Mouse (Mus musculus) MEL (cell line): Measurements from ENCODE around the gene Alg12. TPM values are rescaled to one million over a fixed set of nuclear protein-coding genes. Genes with fewer than 3 reads are reported as not detected.

Experiments
- DNase-seq: peaks from one replicate; pipeline ENCODE4 v3.0.0; 2011; ENCODE audit warnings: low read depth, low spot score
- H3K27ac ChIP-seq: 2 replicates; pipeline ENCODE4 v1.5.1; 2012; ENCODE audit warnings: low read depth, mild to moderate bottlenecking, control low read depth, low read length, moderate library complexity; ENCODE audit not compliant: control insufficient read depth
- H3K27me3 ChIP-seq, 2 experiments: fragments of 150-350 bp in 1 of 2; sonication (generic) in 1 of 2; 2 replicates each; pipeline ENCODE4 v1.6.1; 2012; ENCODE audit warnings: low read length in 2 of 2, mild to moderate bottlenecking in 2 of 2, improper control_type of control experiment in 1 of 2, moderate library complexity in 1 of 2; ENCODE audit not compliant: insufficient read depth in 2 of 2, control insufficient read depth in 1 of 2
- H3K36me3 ChIP-seq, 2 experiments: 2 replicates each; pipeline ENCODE4 v1.6.1; 2012 to 2014; ENCODE audit warnings: low read length in 2 of 2, improper control_type of control experiment in 1 of 2, inconsistent platforms in 1 of 2, mild to moderate bottlenecking in 1 of 2; ENCODE audit not compliant: insufficient read depth in 2 of 2, control insufficient read depth in 1 of 2
- H3K4me1 ChIP-seq, 2 experiments: fragments of 150-350 bp in 1 of 2; sonication (generic) in 1 of 2; 2 replicates each; pipeline ENCODE4 v1.6.1; 2012; ENCODE audit warnings: low read length in 2 of 2, improper control_type of control experiment in 1 of 2, mild to moderate bottlenecking in 1 of 2; ENCODE audit not compliant: insufficient read depth in 2 of 2, control insufficient read depth in 1 of 2
- H3K4me3 ChIP-seq, 2 experiments: fragments of 150-350 bp in 1 of 2; sonication (generic) in 1 of 2; 2 replicates each; pipeline ENCODE4 v1.5.1; 2012; ENCODE audit warnings: low read depth in 2 of 2, low read length in 2 of 2, mild to moderate bottlenecking in 2 of 2, moderate library complexity in 2 of 2, control low read depth in 1 of 2, improper control_type of control experiment in 1 of 2; ENCODE audit not compliant: control insufficient read depth in 1 of 2, insufficient read depth in 1 of 2
- H3K79me2 ChIP-seq: 2 replicates; pipeline ENCODE4 v1.6.1; 2012; ENCODE audit warnings: mild to moderate bottlenecking, low read length, moderate library complexity; ENCODE audit not compliant: control insufficient read depth, poor library complexity, insufficient read depth
- H3K9ac ChIP-seq: 2 replicates; pipeline ENCODE4 v1.6.1; 2012; ENCODE audit warnings: low read depth, mild to moderate bottlenecking, control low read depth, low read length, moderate library complexity; ENCODE audit not compliant: control insufficient read depth, poor library complexity, severe bottlenecking
- H3K9me3 ChIP-seq: fragments of 150-350 bp; sonication (generic); replicated peaks from 2 replicates; pipeline ENCODE4 v1.6.1; 2012; ENCODE audit warnings: mild to moderate bottlenecking, low read length, improper control_type of control experiment, moderate library complexity; ENCODE audit not compliant: insufficient read depth
- BHLHE40 ChIP-seq: IDR thresholded peaks from 2 replicates; pipeline ENCODE4 v1.6.1; 2012; ENCODE audit warnings: low read depth, mild to moderate bottlenecking, inconsistent platforms, low read length, improper control_type of control experiment, borderline replicate concordance
- CHD2 ChIP-seq: IDR thresholded peaks from 2 replicates; pipeline ENCODE4 v1.6.1; 2011; ENCODE audit warnings: low read length, improper control_type of control experiment
- CTCF ChIP-seq, 3 experiments: IDR thresholded peaks in 2 of 3; conservative IDR thresholded peaks in 1 of 3; 2 replicates each; pipeline ENCODE4 v1.5.1; 2011 to 2012; ENCODE audit warnings: low read length in 3 of 3, low read depth in 2 of 3, mild to moderate bottlenecking in 2 of 3, improper control_type of control experiment in 1 of 3, inconsistent platforms in 1 of 3, mixed read lengths in 1 of 3, moderate library complexity in 1 of 3; ENCODE audit not compliant: control insufficient read depth in 1 of 3, insufficient read depth in 1 of 3, poor library complexity in 1 of 3, severe bottlenecking in 1 of 3
- E2F4 ChIP-seq: IDR thresholded peaks from 2 replicates; pipeline ENCODE4 v1.6.1; 2011; ENCODE audit warnings: low read depth, low read length, improper control_type of control experiment, borderline replicate concordance
- EP300 ChIP-seq, 2 experiments: IDR thresholded peaks; 2 replicates each; pipeline ENCODE4 v1.6.1; 2011; ENCODE audit warnings: improper control_type of control experiment in 2 of 2, low read length in 2 of 2, low read depth in 1 of 2, mild to moderate bottlenecking in 1 of 2
- ETS1 ChIP-seq: IDR thresholded peaks from 2 replicates; pipeline ENCODE4 v1.6.1; 2012; ENCODE audit warnings: low read depth, mild to moderate bottlenecking, inconsistent platforms, low read length, improper control_type of control experiment, moderate library complexity
- GABPA ChIP-seq: IDR thresholded peaks from 2 replicates; pipeline ENCODE4 v1.6.1; 2012; ENCODE audit warnings: low read depth, mild to moderate bottlenecking, inconsistent platforms, low read length, improper control_type of control experiment, moderate library complexity
- GATA1 ChIP-seq: IDR thresholded peaks from 2 replicates; pipeline ENCODE4 v1.6.1; 2011; ENCODE audit warnings: low read depth, low read length, improper control_type of control experiment
- HCFC1 ChIP-seq: IDR thresholded peaks from 2 replicates; pipeline ENCODE4 v1.6.1; 2012; ENCODE audit warnings: low read depth, mild to moderate bottlenecking, inconsistent platforms, low read length, improper control_type of control experiment, moderate library complexity
- JUND ChIP-seq: IDR thresholded peaks from 2 replicates; pipeline ENCODE4 v1.6.1; 2011; ENCODE audit warnings: low read depth, mild to moderate bottlenecking, improper control_type of control experiment, low read length
- MAFK ChIP-seq: IDR thresholded peaks from 2 replicates; pipeline ENCODE4 v1.6.1; 2011; ENCODE audit warnings: low read depth, mild to moderate bottlenecking, low read length, improper control_type of control experiment, borderline replicate concordance
- MAX ChIP-seq: IDR thresholded peaks from 2 replicates; pipeline ENCODE4 v1.6.1; 2011; ENCODE audit warnings: low read length, improper control_type of control experiment
- MAZ ChIP-seq: IDR thresholded peaks from 2 replicates; pipeline ENCODE4 v1.6.1; 2012; ENCODE audit warnings: low read depth, mild to moderate bottlenecking, inconsistent platforms, low read length, improper control_type of control experiment
- MEF2A ChIP-seq: IDR thresholded peaks from 2 replicates; pipeline ENCODE4 v1.6.1; 2014; ENCODE audit warnings: low read depth, mild to moderate bottlenecking, inconsistent platforms, low read length, improper control_type of control experiment; ENCODE audit not compliant: poor library complexity, insufficient replicate concordance, severe bottlenecking; ENCODE audit errors: extremely low read depth
- MXI1 ChIP-seq: IDR thresholded peaks from 2 replicates; pipeline ENCODE4 v1.6.1; 2011; ENCODE audit warnings: mild to moderate bottlenecking, low read depth, low read length, improper control_type of control experiment
- MYB ChIP-seq: IDR thresholded peaks from 2 replicates; pipeline ENCODE4 v1.6.1; 2011; ENCODE audit warnings: mild to moderate bottlenecking, low read depth, low read length, improper control_type of control experiment
- NELFE ChIP-seq: IDR thresholded peaks from 2 replicates; pipeline ENCODE4 v1.6.1; 2011; ENCODE audit warnings: low read depth, low read length, improper control_type of control experiment
- POLR2A ChIP-seq, 2 experiments: IDR thresholded peaks; 2 replicates each; pipeline ENCODE4 v1.6.1; 2011 to 2012; ENCODE audit warnings: low read length in 2 of 2, mild to moderate bottlenecking in 2 of 2, control low read depth in 1 of 2, improper control_type of control experiment in 1 of 2, low read depth in 1 of 2, moderate library complexity in 1 of 2; ENCODE audit not compliant: control insufficient read depth in 1 of 2, insufficient read depth in 1 of 2, poor library complexity in 1 of 2
- RCOR1 ChIP-seq: IDR thresholded peaks from 2 replicates; pipeline ENCODE4 v1.6.1; 2012; ENCODE audit warnings: low read depth, mild to moderate bottlenecking, inconsistent platforms, low read length, improper control_type of control experiment
- SIN3A ChIP-seq: IDR thresholded peaks from 2 replicates; pipeline ENCODE4 v1.6.1; 2012; ENCODE audit warnings: low read length, improper control_type of control experiment, inconsistent platforms
- TBP ChIP-seq: IDR thresholded peaks from 2 replicates; pipeline ENCODE4 v1.8.0; 2011; ENCODE audit warnings: low read depth, low read length, improper control_type of control experiment
- USF1 ChIP-seq: IDR thresholded peaks from 2 replicates; pipeline ENCODE4 v1.6.1; 2014; ENCODE audit warnings: low read depth, mild to moderate bottlenecking, inconsistent platforms, low read length, improper control_type of control experiment, moderate library complexity
- USF2 ChIP-seq, 2 experiments: IDR thresholded peaks; 2 replicates each; pipeline ENCODE4 v1.6.1; 2011 to 2012; ENCODE audit warnings: improper control_type of control experiment in 2 of 2, low read length in 2 of 2, borderline replicate concordance in 1 of 2, inconsistent platforms in 1 of 2, low read depth in 1 of 2, mild to moderate bottlenecking in 1 of 2; ENCODE audit not compliant: insufficient read depth in 1 of 2
- ZKSCAN1 ChIP-seq: IDR thresholded peaks from 2 replicates; pipeline ENCODE4 v1.6.1; 2012; ENCODE audit warnings: low read depth, mild to moderate bottlenecking, inconsistent platforms, low read length, improper control_type of control experiment, moderate library complexity
- polyA plus RNA-seq, 2 experiments: library from polyadenylated mRNA; stranded (reverse) in 1 of 2; unstranded in 1 of 2; fragments of >175 nt in 1 of 2; fragments of >200 nt in 1 of 2; gene quantifications; 2 replicates each; pipeline versions ENCODE4 v1.2.1 to v1.2.4; 2012; ENCODE audit warnings: low replicate concordance in 2 of 2, low read depth in 1 of 2; ENCODE audit not compliant: insufficient read length in 2 of 2, insufficient read depth in 1 of 2, missing spikeins in 1 of 2
- total RNA-seq: library from RNA; depleted of rRNA; stranded (reverse); fragments of 300-350 nt; gene quantifications from 2 replicates; pipeline ENCODE4 v1.2.3, GENCODE M21; 2012

Alg12 gene
- total and polyA plus RNA-seq, 3 experiments, result 13.7 to 18.6 TPM; not detected in 1

- Histone ChIP-seq H3K36me3 (no peaks in the 10 kb centered on the region), H3K9ac (peak overlapping the region; percentile 75), H3K27me3 (no peaks in the 10 kb centered on the region), H3K27ac (peak overlapping the region; percentile 38; the same call in 1 of the 2 replicates), H3K79me2 (no peaks in the 10 kb centered on the region; the same call in 1 of the 2 replicates), H3K4me3 (peak overlapping the region; percentile 89 to 99), H3K4me1 (peaks cover 0 to 2% of the 10 kb centered on the region in 2 experiments; a peak in 1 of 4 replicates), H3K9me3 (no peaks in the 10 kb centered on the region)
- peak; percentile 85 for DNase-seq
- TF ChIP-seq TBP (0 out of 2 replicates have a peak, but pooled peaks have one; percentile 11), MAZ (peak; percentile 23; the same call in 1 of the 2 replicates), JUND (no peak), EP300 (IDR thresholded peaks at IDR 0.05; ENCODE audit: low read depth in 1 of 2, low read length in 2 of 2) (no peak), POLR2A (IDR thresholded peaks at IDR 0.05; ENCODE audit: control insufficient read depth in 1 of 2, insufficient read depth in 1 of 2, low read depth in 1 of 2, low read length in 2 of 2, poor library complexity in 1 of 2) (peak in 1 of 2 experiments; percentile 55; a peak in 1 of 4 replicates), SIN3A (peak; percentile 61), USF2 (IDR thresholded peaks at IDR 0.05; ENCODE audit: borderline replicate concordance in 1 of 2, insufficient read depth in 1 of 2, low read depth in 1 of 2, low read length in 2 of 2) (no peak), MYB (no peak), CTCF (IDR thresholded peaks at IDR 0.05 in 2 of 3, conservative IDR thresholded peaks at IDR 0.05 in 1 of 3; ENCODE audit: control insufficient read depth in 1 of 3, insufficient read depth in 1 of 3, low read depth in 2 of 3, low read length in 3 of 3, poor library complexity in 1 of 3, severe bottlenecking in 1 of 3) (peak in 2 of 3 experiments; percentile 5 to 19; a peak in 3 of 6 replicates), RCOR1 (no peak), USF1 (peak; percentile 24; the same call in 1 of the 2 replicates), NELFE (peak; percentile 40; the same call in 1 of the 2 replicates), CHD2 (no peak), GATA1 (no peak), ETS1 (no peak), HCFC1 (peak; percentile 37; the same call in 1 of the 2 replicates), MXI1 (peak; percentile 76; the same call in 1 of the 2 replicates)
These were observed 18.2 kb upstream of the Alg12 start for GRCm38 (mm10) chr15:88837199-88837932.

GRCm38 (mm10) chr15:88836571-88836970 lies 17.5 kb upstream of the Alg12 start:
- no peak overlapping the region for H3K4me3 ChIP-seq
- no peaks in the 10 kb centered on the region for H3K36me3 ChIP-seq
- no peak overlapping the region for H3K9ac ChIP-seq
- peaks cover 0 to 2% of the 10 kb centered on the region in 2 experiments; a peak in 1 of 4 replicates for H3K4me1 ChIP-seq
- H3K9me3 ChIP-seq, result no peaks in the 10 kb centered on the region
- H3K27me3 ChIP-seq, result no peaks in the 10 kb centered on the region
- H3K79me2 ChIP-seq, result no peaks in the 10 kb centered on the region; the same call in 1 of the 2 replicates
- no peak for DNase-seq
- H3K27ac ChIP-seq, result no peak overlapping the region
- TF ChIP-seq POLR2A (IDR thresholded peaks at IDR 0.05; ENCODE audit: control insufficient read depth in 1 of 2, insufficient read depth in 1 of 2, low read depth in 1 of 2, low read length in 2 of 2, poor library complexity in 1 of 2) (no peak), HCFC1 (no peak), GABPA (no peak), GATA1 (no peak), ZKSCAN1 (no peak), BHLHE40 (no peak), E2F4 (no peak), MXI1 (no peak), MEF2A (no peak), MAFK (no peak), MAX (no peak)
